Mouse (Mus musculus): ENCODE data around the gene Rgs6. TPM values are rescaled to one million over a fixed set of nuclear protein-coding genes. Genes with fewer than 3 reads are reported as not detected.

The Rgs6 gene
- total RNA-seq, 2 experiments from 2014 or later, result 9.9 to 10.5 TPM

GRCm38 (mm10) chr12:83124111-83124510, 536.0 kb downstream of the Rgs6 start:
- DNase-seq (ENCODE audit: low spot score in 2 of 2), result no peak

- peak in 1 of 2 experiments; percentile 59 for DNase-seq (ENCODE audit: low spot score in 2 of 2)
These were observed 537.2 kb downstream of the Rgs6 start for GRCm38 (mm10) chr12:83125284-83125683.

- no peak for DNase-seq (ENCODE audit: low spot score in 2 of 2)
These were observed 538.8 kb downstream of the Rgs6 start for GRCm38 (mm10) chr12:83126923-83127322.

- DNase-seq (ENCODE audit: low spot score in 2 of 2), result no peak
These were observed 539.9 kb downstream of the Rgs6 start for GRCm38 (mm10) chr12:83127955-83128354.

GRCm38 (mm10) chr12:83128606-83129005, 540.5 kb downstream of the Rgs6 start:
- no peak for DNase-seq (ENCODE audit: low spot score in 2 of 2)

- DNase-seq (ENCODE audit: low spot score in 2 of 2), result no peak
These were observed 543.3 kb downstream of the Rgs6 start for GRCm38 (mm10) chr12:83131405-83131804.

- DNase-seq (ENCODE audit: low spot score in 2 of 2), result peak in 1 of 2 experiments; percentile 66
These were observed 545.7 kb downstream of the Rgs6 start for GRCm38 (mm10) chr12:83133827-83134226.

GRCm38 (mm10) chr12:83136031-83136430, 547.9 kb downstream of the Rgs6 start:
- no peak for DNase-seq (ENCODE audit: low spot score in 2 of 2)

- DNase-seq (ENCODE audit: low spot score in 2 of 2), result no peak
These were observed 548.4 kb downstream of the Rgs6 start for GRCm38 (mm10) chr12:83136460-83136859.

GRCm38 (mm10) chr12:83137001-83137400, 548.9 kb downstream of the Rgs6 start:
- peak in 1 of 2 experiments; percentile 44 for DNase-seq (ENCODE audit: low spot score in 2 of 2)

- no peak for DNase-seq (ENCODE audit: low spot score in 2 of 2)
These were observed 553.1 kb downstream of the Rgs6 start for GRCm38 (mm10) chr12:83141164-83141563.

GRCm38 (mm10) chr12:83142507-83142906, 554.4 kb downstream of the Rgs6 start:
- no peak for DNase-seq (ENCODE audit: low spot score in 2 of 2)

GRCm38 (mm10) chr12:83143071-83143470, 555.0 kb downstream of the Rgs6 start:
- DNase-seq (ENCODE audit: low spot score in 2 of 2), result no peak

GRCm38 (mm10) chr12:83143574-83143973, 555.5 kb downstream of the Rgs6 start:
- no peak for DNase-seq (ENCODE audit: low spot score in 2 of 2)

GRCm38 (mm10) chr12:83145074-83145473, 557.0 kb downstream of the Rgs6 start:
- no peak for DNase-seq (ENCODE audit: low spot score in 2 of 2)

GRCm38 (mm10) chr12:83145902-83146301, 557.8 kb downstream of the Rgs6 start:
- DNase-seq (ENCODE audit: low spot score in 2 of 2), result no peak

GRCm38 (mm10) chr12:83146917-83147316, 558.8 kb downstream of the Rgs6 start:
- no peak for DNase-seq (ENCODE audit: low spot score in 2 of 2)

- no peak for DNase-seq (ENCODE audit: low spot score in 2 of 2)
These were observed 561.9 kb downstream of the Rgs6 start for GRCm38 (mm10) chr12:83150030-83150429.

- no peak for DNase-seq (ENCODE audit: low spot score in 2 of 2)
These were observed 562.7 kb downstream of the Rgs6 start for GRCm38 (mm10) chr12:83150813-83151212.

GRCm38 (mm10) chr12:83151474-83151873, 563.4 kb downstream of the Rgs6 start:
- DNase-seq (ENCODE audit: low spot score in 2 of 2), result no peak

GRCm38 (mm10) chr12:83160211-83160610, 572.1 kb downstream of the Rgs6 start:
- DNase-seq (ENCODE audit: low spot score in 2 of 2), result no peak

GRCm38 (mm10) chr12:83160700-83161099, 572.6 kb downstream of the Rgs6 start:
- no peak for DNase-seq (ENCODE audit: low spot score in 2 of 2)

- DNase-seq (ENCODE audit: low spot score in 2 of 2), result no peak
These were observed 575.6 kb downstream of the Rgs6 start for GRCm38 (mm10) chr12:83163721-83164120.

GRCm38 (mm10) chr12:83165058-83165457, 577.0 kb downstream of the Rgs6 start:
- DNase-seq (ENCODE audit: low spot score in 2 of 2), result no peak

All from layer of hippocampus, adult 18-20 months (tissue).